Mouse (Mus musculus): ENCODE measurements around the gene D7Ertd443e.

DNA sequence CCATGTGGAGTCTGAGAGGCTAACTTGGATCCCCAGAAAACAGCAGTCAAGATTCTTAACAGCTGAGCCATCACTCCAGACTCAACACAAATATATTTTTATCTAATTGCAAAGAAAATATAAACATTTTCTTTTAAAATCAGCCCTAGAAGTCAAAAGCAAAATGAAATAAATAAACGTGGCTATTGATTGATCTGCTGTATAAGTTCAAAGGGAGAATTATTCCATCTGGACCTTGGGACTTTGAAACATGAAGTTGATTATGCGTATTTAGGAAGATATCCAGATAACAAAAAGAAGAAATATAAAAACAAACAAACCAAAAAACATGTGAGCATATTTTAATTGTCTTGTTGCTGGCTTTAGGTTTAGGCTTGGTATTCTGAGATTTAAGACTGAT lies 149.9 kb downstream of the D7Ertd443e start:
- TF ChIP-seq GATA1 (IDR thresholded peaks at IDR 0.05; ENCODE audit: low read length) = no peak
- TF ChIP-seq TAL1 (IDR thresholded peaks at IDR 0.05; ENCODE audit: low read length) = no peak

Measured in erythroblast, embryonic 14.5 days (primary cell).